ENCODE assay signal across 11 mouse cellular contexts in genomic region chr8:105142395-105142794, GRCm38 (mm10). TPM values are rescaled to one million over a fixed set of nuclear protein-coding genes. Genes with fewer than 3 reads are reported as not detected.
A peak's percentile ranks its signal among the peaks of the same experiment; 100 is the strongest.
DNase-seq lines count a peak whose midpoint lies in the region; ATAC-seq and TF ChIP-seq lines count a peak whose summit lies in the region.
"Had no signal": no experiment of that assay in that cellular context is flagged by ENCODE, and none has a peak within 500 bp of the region (broad histone marks: within the 10 kb centered on the region; RNA-seq: fewer than 3 reads in every experiment).

No protein-coding gene starts in this region.

- no peaks in the 10 kb centered on the region for H3K36me3 ChIP-seq in heart, embryonic 10.5 days
- H3K36me3 ChIP-seq in testis, adult 2 months (ENCODE audit: control insufficient read depth, insufficient read depth, low read length) = no peaks in the 10 kb centered on the region
- no peaks in the 10 kb centered on the region for H3K36me3 ChIP-seq in limb, embryonic 13.5 days

- WGBS in heart, embryonic 10.5 days = 27% methylated on average over 19 of the region's 19 CpGs
- 32% methylated on average over 19 of the region's 19 CpGs for WGBS in limb, embryonic 13.5 days

- peaks cover 16% of the 10 kb centered on the region for H3K27me3 ChIP-seq in heart, embryonic 10.5 days (ENCODE audit: insufficient read depth, poor library complexity, severe bottlenecking)
- no peaks in the 10 kb centered on the region for H3K27me3 ChIP-seq in testis, adult 2 months (ENCODE audit: control insufficient read depth, insufficient read depth, low read length)
- peaks cover 23% of the 10 kb centered on the region for H3K27me3 ChIP-seq in limb, embryonic 13.5 days

- H3K4me2 ChIP-seq in limb, embryonic 13.5 days (replicated peaks) = peak overlapping the region; percentile 34; the same call in 1 of the 2 replicates

- no peaks in the 10 kb centered on the region for H3K9me3 ChIP-seq in heart, embryonic 10.5 days
- H3K9me3 ChIP-seq in limb, embryonic 13.5 days = no peaks in the 10 kb centered on the region
- H3K9me3 ChIP-seq: megakaryocyte, embryonic 14.5 days had no signal

- intact Hi-C loops in heart, postnatal 10 days (cut with DNase I) = no loop called here

- ATAC-seq in limb, embryonic 13.5 days (ENCODE audit: low FRiP score, low read depth) = no peak

- peak overlapping the region; percentile 35 for H3K4me3 ChIP-seq in heart, embryonic 10.5 days
- peak overlapping the region; percentile 49 for H3K4me3 ChIP-seq in testis, adult 2 months (ENCODE audit: control insufficient read depth, low read depth, low read length)
- H3K4me3 ChIP-seq in limb, embryonic 13.5 days = no peak overlapping the region
- H3K4me3 ChIP-seq: megakaryocyte, embryonic 14.5 days had no signal

- no peak for DNase-seq in heart, embryonic 10.5 days (ENCODE audit: low spot score)
- no peak for DNase-seq in heart, postnatal 10 days
- DNase-seq in testis, postnatal 14 days (ENCODE audit: low spot score) = no peak
- DNase-seq in right cerebral cortex, adult 2 months (ENCODE audit: low spot score in 2 of 2) = no peak
- DNase-seq in urinary bladder, postnatal 4 days (ENCODE audit: low spot score in 2 of 2) = no peak
- no peak for DNase-seq in cerebellum, postnatal 36 days
- DNase-seq: kidney, adult 11 months had no signal

- no peak overlapping the region for H3K27ac ChIP-seq in heart, embryonic 10.5 days
- no peak overlapping the region for H3K27ac ChIP-seq in testis, adult 2 months (ENCODE audit: control insufficient read depth, insufficient read depth, low read depth, low read length)
- H3K27ac ChIP-seq in limb, embryonic 13.5 days = no peak overlapping the region

- peaks cover 5% of the 10 kb centered on the region; the same call in 1 of the 2 replicates for H3K4me1 ChIP-seq in heart, embryonic 10.5 days
- H3K4me1 ChIP-seq in testis, adult 2 months (ENCODE audit: control insufficient read depth, insufficient read depth, low read length) = peaks cover 3% of the 10 kb centered on the region
- H3K4me1 ChIP-seq in limb, embryonic 13.5 days = no peaks in the 10 kb centered on the region

- H3K9ac ChIP-seq in limb, embryonic 13.5 days = no peak overlapping the region

- no peak for TF ChIP-seq CTCF in testis, adult 2 months (IDR thresholded peaks at IDR 0.05; ENCODE audit: control insufficient read depth, insufficient read depth, insufficient replicate concordance, low read depth, low read length)

- no peak for TF ChIP-seq POLR2A in testis, adult 2 months (IDR thresholded peaks at IDR 0.05; ENCODE audit: control insufficient read depth, low read depth, low read length)

RNA-seq across cellular contexts. Expression of gene Ces4a, which starts 10.8 kb away (rescaled TPM):
- not detected in 2 replicates for polyA plus RNA-seq in heart, embryonic 10.5 days (2016; fragmentation: Nextera tagmentation; extraction: Ambion mirVana)
- not detected for total RNA-seq in heart, postnatal 10 days (2021)
- 0.19 TPM in 2 replicates for polyA plus RNA-seq in testis, adult 2 months (2012; rRNA removed)
- polyA plus RNA-seq in limb, embryonic 13.5 days (2015; fragmentation: Nextera tagmentation; extraction: Ambion mirVana) = not detected in 2 replicates
- total RNA-seq: MEL had no signal

RNA-seq across cellular contexts. Expression of gene Cbfb, which starts 28.1 kb away (rescaled TPM):
- polyA plus RNA-seq in heart, embryonic 10.5 days (2016; fragmentation: Nextera tagmentation; extraction: Ambion mirVana) = 47.5 and 59.6 TPM in 2 replicates
- total RNA-seq in heart, postnatal 10 days (2021) = 10 to 100 TPM; 32.4 to 37.0 TPM
- 7.0 and 7.7 TPM in 2 replicates for polyA plus RNA-seq in testis, adult 2 months (2012; rRNA removed)
- 97.1 and 101 TPM in 2 replicates for polyA plus RNA-seq in limb, embryonic 13.5 days (2015; fragmentation: Nextera tagmentation; extraction: Ambion mirVana)

RNA-seq across cellular contexts. Expression of gene Ces3b, which starts 58.8 kb away (rescaled TPM):
- polyA plus RNA-seq in heart, embryonic 10.5 days (2016; fragmentation: Nextera tagmentation; extraction: Ambion mirVana) = 0.15 TPM in 1 of 2 replicates, not detected in the other
- total RNA-seq in heart, postnatal 10 days (2021) = under 1 TPM in 1 of 2 experiments, not detected in 1; 0.10 TPM
- polyA plus RNA-seq in testis, adult 2 months (2012; rRNA removed) = 0.14 and 0.17 TPM in 2 replicates
- not detected in 2 replicates for polyA plus RNA-seq in limb, embryonic 13.5 days (2015; fragmentation: Nextera tagmentation; extraction: Ambion mirVana)
- total RNA-seq: MEL had no signal
